In the genomic region with DNA sequence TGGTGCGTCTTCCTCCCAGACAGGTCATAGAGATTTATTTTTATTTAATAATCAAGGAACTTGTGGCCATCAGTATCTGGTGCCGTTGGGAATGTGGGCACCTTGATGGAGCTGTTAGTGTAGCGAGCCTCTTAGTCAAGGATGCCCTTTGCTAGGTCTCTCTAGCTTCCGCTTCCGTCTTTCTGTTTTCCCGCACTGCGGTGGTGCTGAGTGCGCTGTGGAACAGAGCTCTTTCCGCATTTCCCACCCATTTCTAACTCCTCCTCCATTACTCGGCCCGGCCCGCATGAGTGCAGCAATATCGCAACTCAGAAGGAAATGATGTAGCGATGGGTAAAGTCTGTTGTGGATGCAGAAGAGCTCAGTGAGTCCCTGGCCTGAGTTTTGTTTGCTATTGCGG, we compare ENCODE assay signal across 28 mouse cellular contexts. TPM values are rescaled to one million over a fixed set of nuclear protein-coding genes. Genes with fewer than 3 reads are reported as not detected.
DNase-seq lines count a peak whose midpoint lies in the region; ATAC-seq and TF ChIP-seq lines count a peak whose summit lies in the region.
"Had no signal": no experiment of that assay in that cellular context is flagged by ENCODE, and none has a peak within 500 bp of the region (broad histone marks: within the 10 kb centered on the region; RNA-seq: fewer than 3 reads in every experiment).

No protein-coding gene starts in this region.

- H3K4me2 ChIP-seq in hindbrain, postnatal 0 days (ENCODE audit: low read depth, low read length), result no peak overlapping the region
- H3K4me2 ChIP-seq: embryonic facial prominence, embryonic 12.5 days; embryonic facial prominence, embryonic 15.5 days; heart, embryonic 11.5 days; hindbrain, embryonic 13.5 days had no signal

- no peak for ATAC-seq in granulocyte monocyte progenitor cell, adult 5-6 weeks (replicated peaks; ENCODE audit: poor library complexity, severe bottlenecking)
- ATAC-seq in hindbrain, postnatal 0 days, result no peak
- ATAC-seq: forebrain, embryonic 14.5 days; forebrain, postnatal 0 days; hindbrain, embryonic 16.5 days; inflammation-experienced regulatory T-cells, adult 6 months; intestine, embryonic 16.5 days had no signal

- no peak overlapping the region for H3K27ac ChIP-seq in heart, embryonic 10.5 days
- no peak overlapping the region for H3K27ac ChIP-seq in ES-Bruce4 (ENCODE audit: insufficient read depth, low read length)
- no peak overlapping the region for H3K27ac ChIP-seq in hindbrain, postnatal 0 days
- H3K27ac ChIP-seq: embryonic facial prominence, embryonic 12.5 days; embryonic facial prominence, embryonic 15.5 days; hindbrain, embryonic 10.5 days; hindbrain, embryonic 13.5 days had no signal

- H3K4me3 ChIP-seq in heart, embryonic 10.5 days, result no peak overlapping the region
- H3K4me3 ChIP-seq in ES-Bruce4 (ENCODE audit: low read depth, low read length), result peak overlapping the region; percentile 67
- no peak overlapping the region for H3K4me3 ChIP-seq in hindbrain, postnatal 0 days (ENCODE audit: low read length)
- H3K4me3 ChIP-seq: embryonic facial prominence, embryonic 12.5 days; embryonic facial prominence, embryonic 15.5 days; hindbrain, embryonic 10.5 days; hindbrain, embryonic 13.5 days had no signal

- no peaks in the 10 kb centered on the region for H3K9me3 ChIP-seq in heart, embryonic 10.5 days
- H3K9me3 ChIP-seq in ES-Bruce4 (replicated peaks; ENCODE audit: control insufficient read depth, insufficient read depth, low read length, poor library complexity, severe bottlenecking), result no peaks in the 10 kb centered on the region
- H3K9me3 ChIP-seq in hindbrain, postnatal 0 days (ENCODE audit: low read length), result no peaks in the 10 kb centered on the region
- H3K9me3 ChIP-seq: embryonic facial prominence, embryonic 12.5 days; embryonic facial prominence, embryonic 15.5 days; hindbrain, embryonic 10.5 days; hindbrain, embryonic 13.5 days had no signal

- no peaks in the 10 kb centered on the region for H3K4me1 ChIP-seq in heart, embryonic 10.5 days
- no peaks in the 10 kb centered on the region for H3K4me1 ChIP-seq in ES-Bruce4 (ENCODE audit: control insufficient read depth, insufficient read depth, low read length)
- no peaks in the 10 kb centered on the region for H3K4me1 ChIP-seq in hindbrain, postnatal 0 days (ENCODE audit: insufficient read depth, low read length)
- H3K4me1 ChIP-seq: embryonic facial prominence, embryonic 12.5 days; embryonic facial prominence, embryonic 15.5 days; hindbrain, embryonic 10.5 days; hindbrain, embryonic 13.5 days had no signal

- TF ChIP-seq POLR2A in ES-Bruce4 (IDR thresholded peaks at IDR 0.05; ENCODE audit: insufficient read depth, low read length), result no peak

- H3K9ac ChIP-seq in ES-Bruce4 (ENCODE audit: low read depth, poor library complexity, severe bottlenecking), result peak overlapping the region; percentile 13; the same call in 1 of the 2 replicates
- H3K9ac ChIP-seq in hindbrain, postnatal 0 days (replicated peaks; ENCODE audit: low read length), result no peak overlapping the region
- H3K9ac ChIP-seq: embryonic facial prominence, embryonic 12.5 days; embryonic facial prominence, embryonic 15.5 days; forebrain, postnatal 0 days; hindbrain, embryonic 13.5 days had no signal

- WGBS in heart, embryonic 10.5 days, result 93% methylated on average over 15 of the region's 15 CpGs
- WGBS in hindbrain, postnatal 0 days, result 95% methylated on average over 15 of the region's 15 CpGs

- TF ChIP-seq EP300 in ES-Bruce4 (IDR thresholded peaks at IDR 0.05; ENCODE audit: insufficient read depth, low read depth, low read length), result no peak

- H3K27me3 ChIP-seq in heart, embryonic 10.5 days (ENCODE audit: insufficient read depth, poor library complexity, severe bottlenecking), result no peaks in the 10 kb centered on the region
- no peaks in the 10 kb centered on the region for H3K27me3 ChIP-seq in ES-Bruce4 (ENCODE audit: control insufficient read depth, insufficient read depth, low read length, poor library complexity, severe bottlenecking)
- no peaks in the 10 kb centered on the region for H3K27me3 ChIP-seq in hindbrain, postnatal 0 days (ENCODE audit: insufficient read depth, low read length)
- H3K27me3 ChIP-seq: CH12.LX; embryonic facial prominence, embryonic 12.5 days; embryonic facial prominence, embryonic 15.5 days; hindbrain, embryonic 13.5 days had no signal

- peaks cover 22% of the 10 kb centered on the region for H3K36me3 ChIP-seq in heart, embryonic 10.5 days
- no peaks in the 10 kb centered on the region for H3K36me3 ChIP-seq in ES-Bruce4 (ENCODE audit: control insufficient read depth, insufficient read depth, low read length, poor library complexity, severe bottlenecking)
- H3K36me3 ChIP-seq in hindbrain, postnatal 0 days (ENCODE audit: insufficient read depth, low read length), result no peaks in the 10 kb centered on the region
- H3K36me3 ChIP-seq: embryonic facial prominence, embryonic 12.5 days; embryonic facial prominence, embryonic 15.5 days had no signal

- TF ChIP-seq CTCF in ES-Bruce4 (IDR thresholded peaks at IDR 0.05; ENCODE audit: low read depth, low read length), result no peak
- no peak for TF ChIP-seq CTCF in hindbrain, postnatal 0 days (IDR thresholded peaks at IDR 0.05; ENCODE audit: low read depth)

- DNase-seq in heart, embryonic 10.5 days (ENCODE audit: low spot score), result peak; percentile 64
- DNase-seq in heart, adult 8-10 months (ENCODE audit: low spot score), result no peak
- DNase-seq in R1 (ENCODE audit: low read depth, low spot score), result peak; percentile 61
- no peak for DNase-seq in cerebellum, adult 18-20 months
- no peak for DNase-seq in hindbrain, postnatal 0 days (ENCODE audit: low spot score)
- DNase-seq: adrenal gland, postnatal 10 days; adrenal gland, postnatal 36 days; B cell, adult 2 months; cerebellum, adult 2 months; cerebellum, adult 9-11 months; cerebellum, postnatal 25 days; forebrain, postnatal 0 days; gastrocnemius, postnatal 25 days; heart, adult 18-20 months; heart, postnatal 36 days; kidney, adult 2 months had no signal

RNA-seq across cellular contexts. Expression of a gene that starts 31.8 kb away (rescaled TPM):
- 40.1 and 44.5 TPM in 2 replicates for polyA plus RNA-seq in heart, embryonic 10.5 days (2016; fragmentation: Nextera tagmentation; extraction: Ambion mirVana)
- 10 to 100 TPM in 2 of 4 experiments, 1 to 10 TPM in 2; 7.5 to 12.4 (median 10.9) TPM for total RNA-seq in heart, adult 8-10 months (2022)
- polyA plus RNA-seq in ES-Bruce4 (2011; ENCODE audit: insufficient read depth, insufficient read length, low read depth, missing spikeins), result 18.2 and 29.6 TPM in 2 replicates
- total RNA-seq in granulocyte monocyte progenitor cell, adult 5-6 weeks (2014; fragmentation: Nextera tagmentation), result 20.4 and 28.5 TPM in 2 replicates
- total RNA-seq in granulocyte monocyte progenitor cell, adult 5-6 weeks (2017), result 8.4 and 13.0 TPM in 2 replicates
- 26.6 and 30.3 TPM in 2 replicates for total RNA-seq in hindbrain, postnatal 0 days (2014; rRNA removed)
- polyA plus RNA-seq in hindbrain, postnatal 0 days (2015; fragmentation: Nextera tagmentation; extraction: Ambion mirVana), result 35.3 and 39.5 TPM in 2 replicates

RNA-seq across cellular contexts. Expression of a gene that starts 40.5 kb away (rescaled TPM):
- 3.0 and 3.5 TPM in 2 replicates for polyA plus RNA-seq in heart, embryonic 10.5 days (2016; fragmentation: Nextera tagmentation; extraction: Ambion mirVana)
- total RNA-seq in heart, adult 8-10 months (2022), result 1 to 10 TPM; 1.2 to 2.7 (median 2.0) TPM
- 0.26 and 0.58 TPM in 2 replicates for polyA plus RNA-seq in ES-Bruce4 (2011; ENCODE audit: insufficient read depth, insufficient read length, low read depth, missing spikeins)
- total RNA-seq in granulocyte monocyte progenitor cell, adult 5-6 weeks (2014; fragmentation: Nextera tagmentation), result 0.04 TPM in 1 of 2 replicates, not detected in the other
- 0.04 and 0.21 TPM in 2 replicates for total RNA-seq in granulocyte monocyte progenitor cell, adult 5-6 weeks (2017)
- total RNA-seq in hindbrain, postnatal 0 days (2014; rRNA removed), result 8.1 and 13.5 TPM in 2 replicates
- polyA plus RNA-seq in hindbrain, postnatal 0 days (2015; fragmentation: Nextera tagmentation; extraction: Ambion mirVana), result 3.8 and 3.9 TPM in 2 replicates
- total RNA-seq: CH12.LX had no signal
- polyA plus RNA-seq: inflammation-experienced regulatory T-cells, adult 6 months had no signal

Comparison
In these comparisons a context has a peak if more than half of its experiments do, and no peak if none do; other contexts are left out.
1. DNase-seq: peak in heart, embryonic 10.5 days (single experiment) and R1 (single experiment); none in heart, adult 8-10 months (single experiment), cerebellum, adult 18-20 months (0 of 2) and hindbrain, postnatal 0 days (single experiment).